Mouse (Mus musculus): ENCODE data around the gene Fmod. TPM values are rescaled to one million over a fixed set of nuclear protein-coding genes. Genes with fewer than 3 reads are reported as not detected.

Fmod gene
- total and polyA plus RNA-seq, 3 experiments, result not detected

DNA sequence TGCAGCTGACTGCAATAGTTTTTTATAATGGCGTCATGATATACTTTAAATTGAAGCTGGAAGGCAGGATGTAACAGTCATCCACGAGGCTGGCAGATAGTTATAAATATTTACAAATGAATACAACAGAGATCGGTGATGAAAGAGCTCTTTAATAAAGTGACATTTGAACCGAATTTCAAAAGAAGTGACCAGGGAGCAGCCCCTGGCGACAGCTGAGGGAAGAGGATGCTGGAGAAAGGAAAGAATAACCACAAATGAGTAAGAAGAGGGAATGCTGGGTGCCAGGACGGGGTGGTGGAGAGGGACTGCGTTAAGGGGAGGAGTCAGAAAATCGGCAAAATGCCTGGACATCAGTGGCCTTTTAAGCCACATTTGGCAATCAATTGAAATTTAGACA, 45.8 kb upstream of the Fmod start:
- no peak overlapping the region for H3K4me2 ChIP-seq (ENCODE audit: insufficient read depth, low read depth, poor library complexity, severe bottlenecking)
- no peaks in the 10 kb centered on the region for H3K4me1 ChIP-seq (ENCODE audit: control insufficient read depth in 1 of 2, insufficient read depth in 2 of 2)
- no peak overlapping the region for H3K4me3 ChIP-seq (replicated peaks in 1 of 3; ENCODE audit: low read depth in 2 of 3, low read length in 2 of 3, poor library complexity in 1 of 3)
- in situ Hi-C loops (cut with MboI; ENCODE audit: low pct_ligation_motif_present, low pct_unique_long_range_greater_than_20kb, low sequenced_read_pairs), result loop anchor here (10.0 kb wide), 1 partner anchor 54 kb away; no protein-coding TSS in a partner anchor
- no peak for DNase-seq (ENCODE audit: extremely low read depth)
- H3K9me3 ChIP-seq (replicated peaks; ENCODE audit: low read length), result peaks cover 4% of the 10 kb centered on the region
- H3K36me3 ChIP-seq (replicated peaks in 1 of 2; ENCODE audit: control insufficient read depth in 1 of 2, insufficient read depth in 1 of 2, low read length in 1 of 2), result no peaks in the 10 kb centered on the region
- H3K27me3 ChIP-seq (replicated peaks), result peaks cover 68% of the 10 kb centered on the region
- dilution Hi-C loops (cut with MboI; ENCODE audit: extremely low pct_ligation_motif_present, extremely low pct_unique_long_range_greater_than_20kb, low sequenced_read_pairs), result no loop called here
- H3K27ac ChIP-seq (ENCODE audit: insufficient read depth, low read depth), result no peak overlapping the region
- H3K79me2 ChIP-seq (replicated peaks; ENCODE audit: control insufficient read depth, extremely low read depth, insufficient read depth, poor library complexity, severe bottlenecking), result no peaks in the 10 kb centered on the region
- TF ChIP-seq MXI1 (IDR thresholded peaks at IDR 0.05; ENCODE audit: low read depth, low read length) (no peak), POLR2AphosphoS2 (IDR thresholded peaks at IDR 0.05; ENCODE audit: low read depth, low read length) (no peak), HCFC1 (IDR thresholded peaks at IDR 0.05; ENCODE audit: low read depth, low read length) (no peak), USF1 (IDR thresholded peaks at IDR 0.05; ENCODE audit: low read depth, low read length) (no peak), UBTF (IDR thresholded peaks at IDR 0.05; ENCODE audit: low read depth, low read length) (no peak)
- no peak overlapping the region for H3K9ac ChIP-seq (ENCODE audit: insufficient read depth, low read depth)

DNA sequence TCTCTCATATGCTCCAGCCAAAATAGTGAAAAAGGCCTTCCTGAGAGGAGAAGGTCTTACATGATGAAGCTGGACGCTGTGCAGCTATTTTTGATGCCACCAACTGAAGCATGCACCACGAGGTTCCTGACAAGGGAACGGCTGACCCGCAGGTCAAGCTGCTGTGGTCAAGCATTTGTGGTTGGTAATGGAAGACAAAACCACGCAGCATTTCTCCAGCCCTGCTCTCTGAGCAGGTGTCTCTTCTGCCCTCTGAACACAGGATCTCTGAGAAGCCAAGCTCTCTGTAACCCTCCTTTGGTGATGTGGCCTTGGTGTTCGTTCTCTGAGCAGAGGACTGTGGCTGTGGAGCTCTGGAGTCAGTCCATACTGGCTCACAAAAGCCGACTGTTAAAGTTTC, 31.6 kb upstream of the Fmod start:
- H3K9me3 ChIP-seq (replicated peaks; ENCODE audit: low read length), result no peaks in the 10 kb centered on the region
- no peak overlapping the region for H3K4me3 ChIP-seq (replicated peaks in 1 of 3; ENCODE audit: low read depth in 2 of 3, low read length in 2 of 3, poor library complexity in 1 of 3)
- no peaks in the 10 kb centered on the region for H3K36me3 ChIP-seq (replicated peaks in 1 of 2; ENCODE audit: control insufficient read depth in 1 of 2, insufficient read depth in 1 of 2, low read length in 1 of 2)
- H3K4me1 ChIP-seq (ENCODE audit: control insufficient read depth in 1 of 2, insufficient read depth in 2 of 2), result no peaks in the 10 kb centered on the region
- no peak for TF ChIP-seq NRF1 (IDR thresholded peaks at IDR 0.05; ENCODE audit: low read depth, low read length)
- TF ChIP-seq ETS1 (conservative IDR thresholded peaks at IDR 0.05; ENCODE audit: low read depth, low read length), result no peak
- no peak for TF ChIP-seq UBTF (IDR thresholded peaks at IDR 0.05; ENCODE audit: low read depth, low read length)
- no peak for TF ChIP-seq NELFE (IDR thresholded peaks at IDR 0.05; ENCODE audit: low read depth, low read length)
- TF ChIP-seq GABPA (IDR thresholded peaks at IDR 0.05; ENCODE audit: insufficient replicate concordance, low read depth, low read length), result no peak
- no peak for TF ChIP-seq ZMIZ1 (IDR thresholded peaks at IDR 0.05; ENCODE audit: low read depth, low read length)
- no peak for TF ChIP-seq SMC3 (IDR thresholded peaks at IDR 0.05; ENCODE audit: low read depth, low read length)
- no peak for TF ChIP-seq USF2 (conservative IDR thresholded peaks at IDR 0.05; ENCODE audit: low read depth, low read length)
- no peak for TF ChIP-seq ELF1 (IDR thresholded peaks at IDR 0.05; ENCODE audit: low read depth, low read length)
- DNase-seq (ENCODE audit: extremely low read depth), result no peak
- in situ Hi-C loops (cut with MboI; ENCODE audit: low pct_ligation_motif_present, low pct_unique_long_range_greater_than_20kb, low sequenced_read_pairs) (no loop called here), dilution Hi-C loops (cut with MboI; ENCODE audit: extremely low pct_ligation_motif_present, extremely low pct_unique_long_range_greater_than_20kb, low sequenced_read_pairs) (no loop called here)
- no peak overlapping the region for H3K9ac ChIP-seq (ENCODE audit: insufficient read depth, low read depth)
- no peak overlapping the region for H3K4me2 ChIP-seq (ENCODE audit: insufficient read depth, low read depth, poor library complexity, severe bottlenecking)
- H3K79me2 ChIP-seq (replicated peaks; ENCODE audit: control insufficient read depth, extremely low read depth, insufficient read depth, poor library complexity, severe bottlenecking), result no peaks in the 10 kb centered on the region
- H3K27me3 ChIP-seq (replicated peaks), result peaks cover 70% of the 10 kb centered on the region
- H3K27ac ChIP-seq (ENCODE audit: insufficient read depth, low read depth), result no peak overlapping the region
